Mouse (Mus musculus): Measurements from ENCODE around the gene Fez2. TPM values are rescaled to one million over a fixed set of nuclear protein-coding genes. Genes with fewer than 3 reads are reported as not detected.
A peak's percentile ranks its signal among the peaks of the same experiment; 100 is the strongest.

The Fez2 gene
- polyA plus RNA-seq, 2 experiments = 11.4 to 16.9 TPM

- no peak overlapping the region for H3K4me3 ChIP-seq (ENCODE audit: insufficient read depth in 1 of 2, low read depth in 2 of 2, low read length in 2 of 2)
- TF ChIP-seq CTCF (IDR thresholded peaks at IDR 0.05; ENCODE audit: low read depth) = no peak
- no peak for TF ChIP-seq EP300 (IDR thresholded peaks at IDR 0.05; ENCODE audit: low read depth)
- no peak overlapping the region for H3K9ac ChIP-seq (replicated peaks)
- no peaks in the 10 kb centered on the region for H3K27me3 ChIP-seq (ENCODE audit: control insufficient read depth, insufficient read depth, low read length)
- WGBS (ENCODE audit: insufficient replicate concordance) = 77% methylated on average over 8 of the region's 8 CpGs
- H3K36me3 ChIP-seq (replicated peaks; ENCODE audit: control insufficient read depth, insufficient read depth, low read depth) = no peaks in the 10 kb centered on the region
- H3K27ac ChIP-seq = no peak overlapping the region
- no peaks in the 10 kb centered on the region for H3K4me1 ChIP-seq (replicated peaks; ENCODE audit: control insufficient read depth in 2 of 2, insufficient read depth in 2 of 2, low read length in 1 of 2)
- DNase-seq (ENCODE audit: low read depth in 3 of 3, low spot score in 3 of 3) = no peak
- ATAC-seq (ENCODE audit: insufficient read depth) = no peak
- no peaks in the 10 kb centered on the region for H3K9me3 ChIP-seq (ENCODE audit: control insufficient read depth, low read length)
- no peak overlapping the region for H3K4me2 ChIP-seq (ENCODE audit: low read depth)
Observed at GRCm38 (mm10) chr17:78368481-78368880, 49.5 kb downstream of the Fez2 start.

- Histone ChIP-seq H3K9me3 (ENCODE audit: control insufficient read depth, low read length) (no peaks in the 10 kb centered on the region), H3K4me2 (ENCODE audit: low read depth) (no peak overlapping the region), H3K4me1 (replicated peaks; ENCODE audit: control insufficient read depth in 2 of 2, insufficient read depth in 2 of 2, low read length in 1 of 2) (peaks cover 6 to 17% of the 10 kb centered on the region in 2 experiments), H3K9ac (replicated peaks) (no peak overlapping the region), H3K27ac (no peak overlapping the region), H3K36me3 (replicated peaks; ENCODE audit: control insufficient read depth, insufficient read depth, low read depth) (no peaks in the 10 kb centered on the region), H3K4me3 (ENCODE audit: insufficient read depth in 1 of 2, low read depth in 2 of 2, low read length in 2 of 2) (no peak overlapping the region), H3K27me3 (ENCODE audit: control insufficient read depth, insufficient read depth, low read length) (no peaks in the 10 kb centered on the region)
- ATAC-seq (ENCODE audit: insufficient read depth) (no peak), DNase-seq (ENCODE audit: low read depth in 3 of 3, low spot score in 3 of 3) (no peak)
- TF ChIP-seq EP300 (IDR thresholded peaks at IDR 0.05; ENCODE audit: low read depth) (no peak), CTCF (IDR thresholded peaks at IDR 0.05; ENCODE audit: low read depth) (no peak)
- WGBS (ENCODE audit: insufficient replicate concordance) = 42% methylated on average over 7 of the region's 7 CpGs
Observed at GRCm38 (mm10) chr17:78366070-78366469, 51.9 kb downstream of the Fez2 start.

GRCm38 (mm10) chr17:78364555-78365302 lies 53.2 kb downstream of the Fez2 start:
- no peak overlapping the region for H3K27ac ChIP-seq
- no peaks in the 10 kb centered on the region for H3K36me3 ChIP-seq (replicated peaks; ENCODE audit: control insufficient read depth, insufficient read depth, low read depth)
- H3K27me3 ChIP-seq (ENCODE audit: control insufficient read depth, insufficient read depth, low read length) = no peaks in the 10 kb centered on the region
- no peak overlapping the region for H3K4me2 ChIP-seq (ENCODE audit: low read depth)
- no peak for TF ChIP-seq EP300 (IDR thresholded peaks at IDR 0.05; ENCODE audit: low read depth)
- no peak for TF ChIP-seq CTCF (IDR thresholded peaks at IDR 0.05; ENCODE audit: low read depth)
- no peak overlapping the region for H3K4me3 ChIP-seq (ENCODE audit: insufficient read depth in 1 of 2, low read depth in 2 of 2, low read length in 2 of 2)
- H3K9me3 ChIP-seq (ENCODE audit: control insufficient read depth, low read length) = no peaks in the 10 kb centered on the region
- H3K9ac ChIP-seq (replicated peaks) = no peak overlapping the region
- DNase-seq (ENCODE audit: low read depth in 3 of 3, low spot score in 3 of 3) (no peak), ATAC-seq (ENCODE audit: insufficient read depth) (no peak)
- WGBS (ENCODE audit: insufficient replicate concordance) = 81% methylated on average over 23 of the region's 23 CpGs
- peaks cover 6 to 17% of the 10 kb centered on the region in 2 experiments for H3K4me1 ChIP-seq (replicated peaks; ENCODE audit: control insufficient read depth in 2 of 2, insufficient read depth in 2 of 2, low read length in 1 of 2)

- peak overlapping the region; percentile 56 for H3K4me2 ChIP-seq (ENCODE audit: low read depth)
- no peak overlapping the region; the same call in 1 of the 2 replicates for H3K27ac ChIP-seq
- H3K4me3 ChIP-seq (ENCODE audit: insufficient read depth in 1 of 2, low read depth in 2 of 2, low read length in 2 of 2) = peak overlapping the region; percentile 30 to 33; a peak in 3 of 4 replicates
- peak overlapping the region; percentile 42; the same call in 1 of the 2 replicates for H3K9ac ChIP-seq (replicated peaks)
- TF ChIP-seq EP300 (IDR thresholded peaks at IDR 0.05; ENCODE audit: low read depth) = no peak
- TF ChIP-seq CTCF (IDR thresholded peaks at IDR 0.05; ENCODE audit: low read depth) = no peak
- H3K27me3 ChIP-seq (ENCODE audit: control insufficient read depth, insufficient read depth, low read length) = no peaks in the 10 kb centered on the region
- peak in 2 of 3 experiments; percentile 12 to 33 for DNase-seq (ENCODE audit: low read depth in 3 of 3, low spot score in 3 of 3)
- ATAC-seq (ENCODE audit: insufficient read depth) = peak; percentile 55; the same call in 1 of the 2 replicates
- 20% methylated on average over 13 of the region's 13 CpGs for WGBS (ENCODE audit: insufficient replicate concordance)
- no peaks in the 10 kb centered on the region for H3K9me3 ChIP-seq (ENCODE audit: control insufficient read depth, low read length)
- no peaks in the 10 kb centered on the region for H3K36me3 ChIP-seq (replicated peaks; ENCODE audit: control insufficient read depth, insufficient read depth, low read depth)
- H3K4me1 ChIP-seq (replicated peaks; ENCODE audit: control insufficient read depth in 2 of 2, insufficient read depth in 2 of 2, low read length in 1 of 2) = peaks cover 6 to 17% of the 10 kb centered on the region in 2 experiments
Observed at GRCm38 (mm10) chr17:78361939-78362728, 55.8 kb downstream of the Fez2 start.

- Histone ChIP-seq H3K9ac (replicated peaks) (no peak overlapping the region), H3K27me3 (ENCODE audit: control insufficient read depth, insufficient read depth, low read length) (no peaks in the 10 kb centered on the region), H3K4me1 (replicated peaks; ENCODE audit: control insufficient read depth in 2 of 2, insufficient read depth in 2 of 2, low read length in 1 of 2) (peaks cover 6 to 16% of the 10 kb centered on the region in 2 experiments), H3K27ac (no peak overlapping the region), H3K9me3 (ENCODE audit: control insufficient read depth, low read length) (no peaks in the 10 kb centered on the region), H3K4me3 (ENCODE audit: insufficient read depth in 1 of 2, low read depth in 2 of 2, low read length in 2 of 2) (no peak overlapping the region), H3K36me3 (replicated peaks; ENCODE audit: control insufficient read depth, insufficient read depth, low read depth) (no peaks in the 10 kb centered on the region), H3K4me2 (ENCODE audit: low read depth) (no peak overlapping the region)
- ATAC-seq (ENCODE audit: insufficient read depth) (no peak), DNase-seq (ENCODE audit: low read depth in 3 of 3, low spot score in 3 of 3) (no peak)
- WGBS (ENCODE audit: insufficient replicate concordance) = 66% methylated on average over 7 of the region's 7 CpGs
- no peak for TF ChIP-seq EP300 (IDR thresholded peaks at IDR 0.05; ENCODE audit: low read depth)
- TF ChIP-seq CTCF (IDR thresholded peaks at IDR 0.05; ENCODE audit: low read depth) = no peak
Observed at GRCm38 (mm10) chr17:78358251-78358726, 59.7 kb downstream of the Fez2 start.

Measured in liver, embryonic 14.5 days (tissue).